Mouse (Mus musculus): ENCODE measurements around the gene Aadacl4. TPM values are rescaled to one million over a fixed set of nuclear protein-coding genes. Genes with fewer than 3 reads are reported as not detected.
"Not testable (repeated sequence)": the region's sequence is repeated elsewhere in the genome, so short reads cannot be mapped to it uniquely, and the experiment has no call there.

Gene Aadacl4
- not detected in 2 replicates for polyA plus RNA-seq (2015; fragmentation: Nextera tagmentation; extraction: Ambion mirVana)

GRCm38 (mm10) chr4:144613407-144613806, at the start of gene Aadacl4:
Gene Aadacl4, plus strand, starts transcription at chr4:144613707.
- H3K4me2 ChIP-seq = no peak within 1 kb of the TSS
- 53% methylated on average over 1 of the region's 1 CpGs for WGBS
- H3K9me3 ChIP-seq (replicated peaks) = peaks cover 58% of the 10 kb centered on the region
- no peaks in the 10 kb centered on the region for H3K36me3 ChIP-seq (ENCODE audit: poor library complexity, severe bottlenecking)
- H3K27ac ChIP-seq = no peak within 1 kb of the TSS
- H3K4me3 ChIP-seq = no peak within 1 kb of the TSS
- no peak for ATAC-seq
- no peaks in the 10 kb centered on the region for H3K27me3 ChIP-seq
- H3K9ac ChIP-seq = no peak within 1 kb of the TSS
- no peaks in the 10 kb centered on the region for H3K4me1 ChIP-seq

- ATAC-seq = no peak
- WGBS = 89% methylated on average over 1 of the region's 1 CpGs
- Histone ChIP-seq H3K27ac (no peak within 1 kb of the TSS), H3K36me3 (ENCODE audit: poor library complexity, severe bottlenecking) (no peaks in the 10 kb centered on the region), H3K9ac (no peak within 1 kb of the TSS), H3K9me3 (replicated peaks) (peaks cover 55% of the 10 kb centered on the region), H3K4me2 (no peak within 1 kb of the TSS), H3K4me3 (no peak within 1 kb of the TSS), H3K27me3 (no peaks in the 10 kb centered on the region), H3K4me1 (no peaks in the 10 kb centered on the region)
Observed at GRCm38 (mm10) chr4:144565034-144565433, 48.5 kb upstream of the Aadacl4 start, which contains the start of gene Gm13124. Gene Gm13124, minus strand, starts transcription at chr4:144565134.

- no peaks in the 10 kb centered on the region for H3K4me1 ChIP-seq
- ATAC-seq = no peak
Observed at GRCm38 (mm10) chr4:144567752-144568151, 45.8 kb upstream of the Aadacl4 start.

GRCm38 (mm10) chr4:144586207-144586606, 27.3 kb upstream of the Aadacl4 start:
- not testable (repeated sequence) for H3K27ac ChIP-seq; H3K4me3 ChIP-seq; H3K36me3 ChIP-seq (ENCODE audit: poor library complexity, severe bottlenecking); H3K4me1 ChIP-seq; H3K27me3 ChIP-seq; H3K4me2 ChIP-seq; H3K9ac ChIP-seq
- peaks cover 54% of the 10 kb centered on the region for H3K9me3 ChIP-seq (replicated peaks)
- WGBS = 91% methylated on average over 14 of the region's 16 CpGs
- 0 out of 2 replicates have a peak, but pooled peaks have one; percentile 43 for ATAC-seq

More at GRCm38 (mm10) chr4:144567752-144568151, 45.8 kb upstream of the Aadacl4 start:
- Histone ChIP-seq H3K4me2 (no peak overlapping the region), H3K36me3 (ENCODE audit: poor library complexity, severe bottlenecking) (no peaks in the 10 kb centered on the region), H3K27me3 (no peaks in the 10 kb centered on the region), H3K27ac (no peak overlapping the region), H3K9me3 (replicated peaks) (peaks cover 30% of the 10 kb centered on the region), H3K9ac (no peak overlapping the region), H3K4me3 (no peak overlapping the region)

GRCm38 (mm10) chr4:144592790-144593189, 20.7 kb upstream of the Aadacl4 start:
- H3K4me3 ChIP-seq = no peak overlapping the region
- no peaks in the 10 kb centered on the region for H3K4me1 ChIP-seq
- no peak for ATAC-seq
- no peak overlapping the region for H3K27ac ChIP-seq
- H3K27me3 ChIP-seq = no peaks in the 10 kb centered on the region
- H3K4me2 ChIP-seq = no peak overlapping the region
- H3K36me3 ChIP-seq (ENCODE audit: poor library complexity, severe bottlenecking) = no peaks in the 10 kb centered on the region
- H3K9me3 ChIP-seq (replicated peaks) = peaks cover 46% of the 10 kb centered on the region
- H3K9ac ChIP-seq = no peak overlapping the region

GRCm38 (mm10) chr4:144614586-144614985, 1.1 kb downstream of the Aadacl4 start:
- H3K27me3 ChIP-seq = no peaks in the 10 kb centered on the region
- no peak for ATAC-seq
- peaks cover 68% of the 10 kb centered on the region for H3K9me3 ChIP-seq (replicated peaks)
- H3K27ac ChIP-seq = no peak overlapping the region
- H3K9ac ChIP-seq = no peak overlapping the region
- H3K4me3 ChIP-seq = no peak overlapping the region
- H3K36me3 ChIP-seq (ENCODE audit: poor library complexity, severe bottlenecking) = no peaks in the 10 kb centered on the region
- H3K4me1 ChIP-seq = no peaks in the 10 kb centered on the region
- 72% methylated on average over 1 of the region's 1 CpGs for WGBS
- no peak overlapping the region for H3K4me2 ChIP-seq

DNA sequence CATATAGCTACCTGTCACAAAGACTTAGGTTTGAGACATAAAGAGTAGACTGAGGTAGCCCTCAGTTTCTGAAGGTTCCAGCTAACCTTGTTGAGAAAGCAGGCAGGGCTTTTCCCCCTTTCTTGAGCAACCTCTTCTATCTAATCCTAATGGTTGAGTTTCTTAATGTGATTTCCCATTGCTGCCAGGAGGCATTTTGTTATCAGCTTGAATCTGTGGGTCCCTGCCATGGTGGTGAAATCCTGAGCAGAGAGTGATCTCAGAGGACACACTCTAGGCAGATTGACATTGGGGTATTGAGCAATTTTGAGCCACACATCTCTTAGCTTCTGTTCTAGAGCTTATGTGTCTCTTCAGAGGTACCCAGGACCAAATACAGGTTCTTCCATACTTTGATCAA, 24.8 kb downstream of the Aadacl4 start:
- Histone ChIP-seq H3K36me3 (ENCODE audit: poor library complexity, severe bottlenecking) (no peaks in the 10 kb centered on the region), H3K4me2 (no peak overlapping the region), H3K27ac (no peak overlapping the region), H3K4me3 (no peak overlapping the region), H3K9ac (no peak overlapping the region), H3K27me3 (no peaks in the 10 kb centered on the region), H3K9me3 (replicated peaks) (peaks cover 46% of the 10 kb centered on the region), H3K4me1 (no peaks in the 10 kb centered on the region)
- ATAC-seq = no peak

Other genes with a start within 250 kb of the Aadacl4 start
- not detected in 2 replicates for gene Pramef20, start 235.8 kb upstream of the Aadacl4 start, polyA plus RNA-seq (2015; fragmentation: Nextera tagmentation; extraction: Ambion mirVana)
- not detected in 2 replicates for gene Pramef12, start 205.2 kb upstream of the Aadacl4 start, polyA plus RNA-seq (2015; fragmentation: Nextera tagmentation; extraction: Ambion mirVana)
- not detected in 2 replicates for gene 1700012P22Rik, start 174.9 kb upstream of the Aadacl4 start, polyA plus RNA-seq (2015; fragmentation: Nextera tagmentation; extraction: Ambion mirVana)
- gene Gm9944, start 160.4 kb upstream of the Aadacl4 start, polyA plus RNA-seq (2015; fragmentation: Nextera tagmentation; extraction: Ambion mirVana) = not detected in 2 replicates
- gene Aadacl3, start 150.0 kb upstream of the Aadacl4 start, polyA plus RNA-seq (2015; fragmentation: Nextera tagmentation; extraction: Ambion mirVana) = not detected in 2 replicates
- not detected in 2 replicates for gene 9430007A20Rik, start 93.9 kb upstream of the Aadacl4 start, polyA plus RNA-seq (2015; fragmentation: Nextera tagmentation; extraction: Ambion mirVana)
- not detected in 2 replicates for gene Gm13124, start 48.6 kb upstream of the Aadacl4 start, polyA plus RNA-seq (2015; fragmentation: Nextera tagmentation; extraction: Ambion mirVana)
- gene Gm436, start 72.7 kb downstream of the Aadacl4 start, polyA plus RNA-seq (2015; fragmentation: Nextera tagmentation; extraction: Ambion mirVana) = not detected in 2 replicates
- gene Gm13178, start 107.7 kb downstream of the Aadacl4 start, polyA plus RNA-seq (2015; fragmentation: Nextera tagmentation; extraction: Ambion mirVana) = not detected in 2 replicates
- gene Gm438, start 172.9 kb downstream of the Aadacl4 start, polyA plus RNA-seq (2015; fragmentation: Nextera tagmentation; extraction: Ambion mirVana) = not detected in 2 replicates

All from forebrain, embryonic 13.5 days (tissue).